Mouse (Mus musculus) embryonic facial prominence, embryonic 13.5 days (tissue): Measurements from ENCODE around the gene Smg5. TPM values are rescaled to one million over a fixed set of nuclear protein-coding genes. Genes with fewer than 3 reads are reported as not detected.
A peak's percentile ranks its signal among the peaks of the same experiment; 100 is the strongest.

Experiments
- ATAC-seq: fragments of 200-750 bp; cut with Nextera tagmentation; 2 replicates; pipeline ENCODE4 v1.8.0; 2017; ENCODE audit warnings: low read depth; ENCODE audit not compliant: insufficient number of reproducible peaks, insufficient read depth, low FRiP score, low TSS enrichment
- H3K27ac ChIP-seq: fragments of 300-500 bp; sonication (generic); 2 replicates; pipeline ENCODE4 v1.5.1; 2015; ENCODE audit warnings: moderate library complexity, mild to moderate bottlenecking, inconsistent platforms
- H3K27me3 ChIP-seq: fragments of 300-500 bp; sonication (generic); 2 replicates; pipeline ENCODE4 v1.6.1; 2015; ENCODE audit warnings: mild to moderate bottlenecking, inconsistent platforms
- H3K36me3 ChIP-seq: fragments of 300-500 bp; sonication (generic); 2 replicates; pipeline ENCODE4 v1.6.1; 2015; ENCODE audit warnings: mild to moderate bottlenecking, inconsistent platforms
- H3K4me1 ChIP-seq: fragments of 300-500 bp; sonication (generic); 2 replicates; pipeline ENCODE4 v1.6.1; 2015; ENCODE audit warnings: inconsistent platforms
- H3K4me2 ChIP-seq: fragments of 300-500 bp; sonication (generic); 2 replicates; pipeline ENCODE4 v1.6.1; 2015; ENCODE audit warnings: moderate library complexity, mild to moderate bottlenecking, inconsistent platforms
- H3K4me3 ChIP-seq: fragments of 300-500 bp; sonication (generic); 2 replicates; pipeline ENCODE4 v1.5.1; 2015; ENCODE audit warnings: mild to moderate bottlenecking, inconsistent platforms
- H3K9ac ChIP-seq: fragments of 300-500 bp; sonication (generic); 2 replicates; pipeline ENCODE4 v1.6.1; 2015; ENCODE audit warnings: mild to moderate bottlenecking, inconsistent platforms
- H3K9me3 ChIP-seq: fragments of 300-500 bp; sonication (generic); 2 replicates; pipeline ENCODE4 v1.6.1; 2016; ENCODE audit warnings: inconsistent platforms
- WGBS: fragments of 180-500 bp; shearing (Covaris S2); methylation state at CpG from one replicate; pipeline ENCODE4 v1.1.7; 2015; ENCODE audit warnings: mixed read lengths; 5-methylcytosine and 5-hydroxymethylcytosine counted together
- polyA plus RNA-seq: library from polyadenylated mRNA; unstranded; fragments of >200 nt; fragmentation: Nextera tagmentation; extraction: Ambion mirVana; gene quantifications from 2 replicates; pipeline ENCODE4 v1.2.1, GENCODE M21; 2015

Gene Smg5
- polyA plus RNA-seq, 1 experiment from 2014 or later: 55.0 TPM

GRCm38 (mm10) chr3:88328956-88329355 lies 7.1 kb upstream of the Smg5 start:
- peaks cover 15% of the 10 kb centered on the region for H3K4me1 ChIP-seq
- no peaks in the 10 kb centered on the region for H3K27me3 ChIP-seq
- 78% methylated on average over 5 of the region's 5 CpGs for WGBS
- ATAC-seq: no peak
- H3K36me3 ChIP-seq: peaks cover 35% of the 10 kb centered on the region
- H3K27ac ChIP-seq: no peak overlapping the region
- no peaks in the 10 kb centered on the region for H3K9me3 ChIP-seq
- no peak overlapping the region for H3K4me3 ChIP-seq
- no peak overlapping the region for H3K9ac ChIP-seq
- H3K4me2 ChIP-seq: no peak overlapping the region

- H3K36me3 ChIP-seq: peaks cover 34% of the 10 kb centered on the region
Observed at GRCm38 (mm10) chr3:88331282-88331681, 4.8 kb upstream of the Smg5 start.

GRCm38 (mm10) chr3:88334029-88334658 lies 1.9 kb upstream of the Smg5 start:
- H3K4me3 ChIP-seq: peak overlapping the region; percentile 24
- 38% methylated on average over 12 of the region's 12 CpGs for WGBS
- peak overlapping the region; percentile 92; the same call in 1 of the 2 replicates for H3K9ac ChIP-seq

More at GRCm38 (mm10) chr3:88331282-88331681, 4.8 kb upstream of the Smg5 start:
- H3K4me1 ChIP-seq: peaks cover 19% of the 10 kb centered on the region
- no peak for ATAC-seq
- 25% methylated on average over 2 of the region's 2 CpGs for WGBS
- no peaks in the 10 kb centered on the region for H3K27me3 ChIP-seq
- H3K9me3 ChIP-seq: no peaks in the 10 kb centered on the region
- no peak overlapping the region for H3K4me3 ChIP-seq
- no peak overlapping the region for H3K4me2 ChIP-seq
- no peak overlapping the region for H3K27ac ChIP-seq
- H3K9ac ChIP-seq: no peak overlapping the region

GRCm38 (mm10) chr3:88334902-88335435 lies 1.1 kb upstream of the Smg5 start:
- Histone ChIP-seq H3K27ac (peak overlapping the region; percentile 96), H3K4me1 (peaks cover 26% of the 10 kb centered on the region), H3K27me3 (no peaks in the 10 kb centered on the region), H3K36me3 (no peaks in the 10 kb centered on the region), H3K9me3 (no peaks in the 10 kb centered on the region), H3K9ac (peak overlapping the region; percentile 92), H3K4me2 (peak overlapping the region; percentile 78), H3K4me3 (peak overlapping the region; percentile 76)
- 30% methylated on average over 3 of the region's 3 CpGs for WGBS
- ATAC-seq: no peak

More at GRCm38 (mm10) chr3:88334029-88334658, 1.9 kb upstream of the Smg5 start:
- H3K4me1 ChIP-seq: peaks cover 26% of the 10 kb centered on the region
- H3K27ac ChIP-seq: peak overlapping the region; percentile 96; the same call in 1 of the 2 replicates
- no peak for ATAC-seq
- H3K36me3 ChIP-seq: peaks cover 8% of the 10 kb centered on the region
- no peaks in the 10 kb centered on the region for H3K27me3 ChIP-seq
- H3K4me2 ChIP-seq: peak overlapping the region; percentile 78
- no peaks in the 10 kb centered on the region for H3K9me3 ChIP-seq

- no peaks in the 10 kb centered on the region for H3K9me3 ChIP-seq
- peak; percentile 40; the same call in 1 of the 2 replicates for ATAC-seq
- H3K27ac ChIP-seq: peak overlapping the region; percentile 96
- no peaks in the 10 kb centered on the region for H3K27me3 ChIP-seq
- peaks cover under 1% of the 10 kb centered on the region; the same call in 1 of the 2 replicates for H3K36me3 ChIP-seq
- peak overlapping the region; percentile 92 for H3K9ac ChIP-seq
- H3K4me2 ChIP-seq: peak overlapping the region; percentile 78
- peaks cover 26% of the 10 kb centered on the region for H3K4me1 ChIP-seq
- WGBS: under 1% methylated on average over 27 of the region's 27 CpGs
- H3K4me3 ChIP-seq: peak overlapping the region; percentile 76
Observed at GRCm38 (mm10) chr3:88335436-88336053, 515 bp upstream of the Smg5 start.

- Histone ChIP-seq H3K27ac (peak overlapping the region; percentile 35; the same call in 1 of the 2 replicates), H3K4me2 (peak overlapping the region; percentile 78), H3K9ac (peak overlapping the region; percentile 49)
Observed at GRCm38 (mm10) chr3:88337367-88338020, 1.4 kb downstream of the Smg5 start.

GRCm38 (mm10) chr3:88338316-88338715 lies 2.3 kb downstream of the Smg5 start:
- no peak for ATAC-seq
- H3K27ac ChIP-seq: no peak overlapping the region
- H3K4me1 ChIP-seq: peaks cover 26% of the 10 kb centered on the region
- no peaks in the 10 kb centered on the region for H3K27me3 ChIP-seq
- H3K9ac ChIP-seq: no peak overlapping the region
- H3K9me3 ChIP-seq: no peaks in the 10 kb centered on the region
- H3K4me2 ChIP-seq: no peak overlapping the region
- H3K36me3 ChIP-seq: peaks cover 24% of the 10 kb centered on the region
- WGBS: 92% methylated on average over 7 of the region's 7 CpGs
- H3K4me3 ChIP-seq: no peak overlapping the region

More at GRCm38 (mm10) chr3:88337367-88338020, 1.4 kb downstream of the Smg5 start:
- Histone ChIP-seq H3K27me3 (no peaks in the 10 kb centered on the region), H3K4me3 (0 out of 2 replicates have a peak overlapping the region, but pooled peaks have one; percentile 7), H3K36me3 (peaks cover 15% of the 10 kb centered on the region), H3K4me1 (peaks cover 26% of the 10 kb centered on the region), H3K9me3 (no peaks in the 10 kb centered on the region)
- no peak for ATAC-seq
- WGBS: 83% methylated on average over 11 of the region's 11 CpGs

GRCm38 (mm10) chr3:88339006-88339405 lies 2.9 kb downstream of the Smg5 start:
- H3K4me3 ChIP-seq: no peak overlapping the region
- ATAC-seq: no peak
- no peak overlapping the region; the same call in 1 of the 2 replicates for H3K27ac ChIP-seq
- H3K4me2 ChIP-seq: no peak overlapping the region
- WGBS: 80% methylated on average over 3 of the region's 3 CpGs
- no peaks in the 10 kb centered on the region for H3K9me3 ChIP-seq
- peaks cover 26% of the 10 kb centered on the region for H3K4me1 ChIP-seq
- no peaks in the 10 kb centered on the region for H3K27me3 ChIP-seq
- no peak overlapping the region for H3K9ac ChIP-seq
- peaks cover 31% of the 10 kb centered on the region for H3K36me3 ChIP-seq

GRCm38 (mm10) chr3:88350732-88351131 lies 14.7 kb downstream of the Smg5 start:
- Histone ChIP-seq H3K4me3 (no peak overlapping the region), H3K9me3 (no peaks in the 10 kb centered on the region), H3K36me3 (peaks cover 99% of the 10 kb centered on the region), H3K4me1 (no peaks in the 10 kb centered on the region), H3K27me3 (no peaks in the 10 kb centered on the region), H3K27ac (no peak overlapping the region), H3K9ac (no peak overlapping the region), H3K4me2 (no peak overlapping the region)
- ATAC-seq: no peak
- WGBS: 92% methylated on average over 13 of the region's 13 CpGs

- H3K4me2 ChIP-seq: no peak overlapping the region
- no peak for ATAC-seq
- WGBS: 97% methylated on average over 9 of the region's 9 CpGs
- peaks cover 99% of the 10 kb centered on the region for H3K36me3 ChIP-seq
- H3K27me3 ChIP-seq: no peaks in the 10 kb centered on the region
- no peak overlapping the region for H3K4me3 ChIP-seq
- no peaks in the 10 kb centered on the region for H3K4me1 ChIP-seq
- no peaks in the 10 kb centered on the region for H3K9me3 ChIP-seq
- no peak overlapping the region for H3K9ac ChIP-seq
- no peak overlapping the region for H3K27ac ChIP-seq
Observed at GRCm38 (mm10) chr3:88352907-88353306, 16.8 kb downstream of the Smg5 start.

- Histone ChIP-seq H3K4me1 (no peaks in the 10 kb centered on the region), H3K9me3 (no peaks in the 10 kb centered on the region), H3K4me2 (no peak overlapping the region), H3K27ac (peak overlapping the region; percentile 16; the same call in 1 of the 2 replicates), H3K9ac (no peak overlapping the region), H3K36me3 (peaks cover 99% of the 10 kb centered on the region), H3K27me3 (no peaks in the 10 kb centered on the region), H3K4me3 (no peak overlapping the region)
- 94% methylated on average over 8 of the region's 8 CpGs for WGBS
- ATAC-seq: no peak
Observed at GRCm38 (mm10) chr3:88354396-88355165, 18.5 kb downstream of the Smg5 start.
